Mouse (Mus musculus): ENCODE results near the gene Gm6034.

GRCm38 (mm10) chr17:36019519-36019918 is 23.2 kb upstream of the Gm6034 start:
- TF ChIP-seq POLR2A (IDR thresholded peaks at IDR 0.05; ENCODE audit: insufficient read depth, low read depth, low read length) (no peak), CTCF (IDR thresholded peaks at IDR 0.05) (no peak), EP300 (IDR thresholded peaks at IDR 0.05; ENCODE audit: insufficient read depth, low read depth, low read length) (no peak)
